Mouse (Mus musculus): Measurements from ENCODE around the gene Syt1.

The Syt1 gene

GRCm38 (mm10) chr10:108652066-108652465 lies 358.7 kb downstream of the Syt1 start:
- in situ Hi-C loops (cut with MseI, MboI), result no loop called here

- in situ Hi-C loops (cut with MseI, MboI), result no loop called here
Observed at GRCm38 (mm10) chr10:108649174-108649573, 361.6 kb downstream of the Syt1 start.

- in situ Hi-C loops (cut with MseI, MboI), result no loop called here
Observed at GRCm38 (mm10) chr10:108643915-108644314, 366.9 kb downstream of the Syt1 start.

GRCm38 (mm10) chr10:108638095-108638494 lies 372.7 kb downstream of the Syt1 start:
- in situ Hi-C loops (cut with MseI, MboI), result no loop called here

- in situ Hi-C loops (cut with MseI, MboI), result no loop called here
Observed at GRCm38 (mm10) chr10:108636086-108636485, 374.7 kb downstream of the Syt1 start.

GRCm38 (mm10) chr10:108635616-108636015 lies 375.2 kb downstream of the Syt1 start:
- in situ Hi-C loops (cut with MseI, MboI), result no loop called here

GRCm38 (mm10) chr10:108630841-108631240 lies 379.9 kb downstream of the Syt1 start:
- in situ Hi-C loops (cut with MseI, MboI), result no loop called here

GRCm38 (mm10) chr10:108626404-108626803 lies 384.4 kb downstream of the Syt1 start:
- in situ Hi-C loops (cut with MseI, MboI), result no loop called here

- in situ Hi-C loops (cut with MseI, MboI), result no loop called here
Observed at GRCm38 (mm10) chr10:108623002-108623401, 387.8 kb downstream of the Syt1 start.

- in situ Hi-C loops (cut with MseI, MboI), result no loop called here
Observed at GRCm38 (mm10) chr10:108619861-108620260, 390.9 kb downstream of the Syt1 start.

GRCm38 (mm10) chr10:108619217-108619616 lies 391.6 kb downstream of the Syt1 start:
- in situ Hi-C loops (cut with MseI, MboI), result no loop called here

- in situ Hi-C loops (cut with MseI, MboI), result no loop called here
Observed at GRCm38 (mm10) chr10:108610057-108610644, 400.6 kb downstream of the Syt1 start.

GRCm38 (mm10) chr10:108601672-108602412 lies 408.9 kb downstream of the Syt1 start:
- in situ Hi-C loops (cut with MseI, MboI), result no loop called here

- in situ Hi-C loops (cut with MseI, MboI), result no loop called here
Observed at GRCm38 (mm10) chr10:108600693-108601092, 410.1 kb downstream of the Syt1 start.

GRCm38 (mm10) chr10:108597385-108597784 lies 413.4 kb downstream of the Syt1 start:
- in situ Hi-C loops (cut with MseI, MboI), result no loop called here

GRCm38 (mm10) chr10:108596162-108596927 lies 414.4 kb downstream of the Syt1 start:
- in situ Hi-C loops (cut with MseI, MboI), result no loop called here

GRCm38 (mm10) chr10:108589355-108589754 lies 421.4 kb downstream of the Syt1 start:
- in situ Hi-C loops (cut with MseI, MboI), result no loop called here

GRCm38 (mm10) chr10:108588924-108589323 lies 421.9 kb downstream of the Syt1 start:
- in situ Hi-C loops (cut with MseI, MboI), result no loop called here

GRCm38 (mm10) chr10:108583694-108584093 lies 427.1 kb downstream of the Syt1 start:
- in situ Hi-C loops (cut with MseI, MboI), result no loop called here

- in situ Hi-C loops (cut with MseI, MboI), result no loop called here
Observed at GRCm38 (mm10) chr10:108582397-108582730, 428.4 kb downstream of the Syt1 start.

GRCm38 (mm10) chr10:108581555-108582396 lies 429.0 kb downstream of the Syt1 start:
- in situ Hi-C loops (cut with MseI, MboI), result no loop called here
